Mouse (Mus musculus) kidney, embryonic 16.5 days (tissue): ENCODE data around the gene Olfr1441. TPM values are rescaled to one million over a fixed set of nuclear protein-coding genes. Genes with fewer than 3 reads are reported as not detected.

ENCODE experiments used
- ATAC-seq: fragments of 200-750 bp; cut with Nextera tagmentation; 2 replicates; pipeline ENCODE4 v1.8.0; 2017; ENCODE audit warnings: moderate TSS enrichment; ENCODE audit not compliant: low FRiP score, low TSS enrichment
- H3K27ac ChIP-seq: fragments of 300-500 bp; sonication (generic); 2 replicates; pipeline ENCODE4 v1.5.1; 2014; ENCODE audit warnings: low read length
- H3K27me3 ChIP-seq: fragments of 300-500 bp; sonication (generic); 2 replicates; pipeline ENCODE4 v1.6.1; 2014; ENCODE audit warnings: low read length, control low read depth, mixed read lengths; ENCODE audit not compliant: insufficient read depth
- H3K36me3 ChIP-seq: fragments of 300-500 bp; sonication (generic); 2 replicates; pipeline ENCODE4 v1.6.1; 2014; ENCODE audit warnings: low read length, control low read depth, mixed read lengths; ENCODE audit not compliant: insufficient read depth
- H3K4me1 ChIP-seq: fragments of 300-500 bp; sonication (generic); 2 replicates; pipeline ENCODE4 v1.6.1; 2014; ENCODE audit warnings: low read length, control low read depth, mixed read lengths; ENCODE audit not compliant: insufficient read depth
- H3K4me2 ChIP-seq: fragments of 300-500 bp; sonication (generic); replicated peaks from 2 replicates; pipeline ENCODE4 v1.6.1; 2014; ENCODE audit warnings: low read depth, low read length
- H3K4me3 ChIP-seq: fragments of 300-500 bp; sonication (generic); 2 replicates; pipeline ENCODE4 v1.5.1; 2014; ENCODE audit warnings: mild to moderate bottlenecking, low read length
- H3K9ac ChIP-seq: fragments of 300-500 bp; sonication (generic); replicated peaks from 2 replicates; pipeline ENCODE4 v1.6.1; 2014; ENCODE audit warnings: low read length
- H3K9me3 ChIP-seq: fragments of 300-500 bp; sonication (generic); 2 replicates; pipeline ENCODE4 v1.6.1; 2016; ENCODE audit warnings: low read length, control low read depth
- WGBS: fragments of 180-500 bp; shearing (Covaris S2); extraction: QIAGEN DNeasy Blood & Tissue Kit; methylation state at CpG from one replicate; pipeline ENCODE4 v1.1.7; 2014; 5-methylcytosine and 5-hydroxymethylcytosine counted together
- polyA plus RNA-seq: library from polyadenylated mRNA; unstranded; fragments of >200 nt; fragmentation: Nextera tagmentation; extraction: Ambion mirVana; gene quantifications from 2 replicates; pipeline ENCODE4 v1.2.1, GENCODE M21; 2015

Gene Olfr1441
- polyA plus RNA-seq: not detected in 2 replicates

GRCm38 (mm10) chr19:12417361-12417760, at the start of gene Olfr1441:
Olfr1441 (plus strand) TSS chr19:12417433.
- H3K36me3 ChIP-seq: no peaks in the 10 kb centered on the region

GRCm38 (mm10) chr19:12373004-12373403, 44.2 kb upstream of the Olfr1441 start:
- no peak for ATAC-seq
- Histone ChIP-seq H3K4me3 (no peak overlapping the region), H3K27me3 (no peaks in the 10 kb centered on the region), H3K36me3 (no peaks in the 10 kb centered on the region), H3K27ac (no peak overlapping the region), H3K4me2 (no peak overlapping the region), H3K9ac (no peak overlapping the region), H3K9me3 (no peaks in the 10 kb centered on the region), H3K4me1 (no peaks in the 10 kb centered on the region)
- WGBS: 84% methylated on average over 3 of the region's 3 CpGs

More at GRCm38 (mm10) chr19:12417361-12417760, at the start of gene Olfr1441:
- Histone ChIP-seq H3K4me2 (no peak within 1 kb of the TSS), H3K27ac (no peak within 1 kb of the TSS), H3K4me3 (no peak within 1 kb of the TSS), H3K9me3 (no peaks in the 10 kb centered on the region), H3K27me3 (no peaks in the 10 kb centered on the region), H3K4me1 (no peaks in the 10 kb centered on the region), H3K9ac (no peak within 1 kb of the TSS)
- ATAC-seq: no peak

GRCm38 (mm10) chr19:12374465-12375025, 42.7 kb upstream of the Olfr1441 start:
- no peak overlapping the region for H3K9ac ChIP-seq
- no peaks in the 10 kb centered on the region for H3K27me3 ChIP-seq
- WGBS: 73% methylated on average over 2 of the region's 2 CpGs
- H3K4me3 ChIP-seq: no peak overlapping the region
- no peaks in the 10 kb centered on the region for H3K9me3 ChIP-seq
- H3K36me3 ChIP-seq: no peaks in the 10 kb centered on the region
- H3K4me2 ChIP-seq: no peak overlapping the region
- no peak for ATAC-seq
- no peak overlapping the region for H3K27ac ChIP-seq
- H3K4me1 ChIP-seq: no peaks in the 10 kb centered on the region

- Histone ChIP-seq H3K36me3 (no peaks in the 10 kb centered on the region), H3K27me3 (no peaks in the 10 kb centered on the region), H3K27ac (no peak within 1 kb of the TSS), H3K4me3 (no peak within 1 kb of the TSS), H3K4me1 (no peaks in the 10 kb centered on the region), H3K9ac (no peak within 1 kb of the TSS), H3K9me3 (no peaks in the 10 kb centered on the region), H3K4me2 (no peak within 1 kb of the TSS)
- no peak for ATAC-seq
- 79% methylated on average over 2 of the region's 2 CpGs for WGBS
Observed at GRCm38 (mm10) chr19:12386979-12387378, 30.3 kb upstream of the Olfr1441 start, which contains the start of gene Olfr1440. Olfr1440 (plus strand) TSS chr19:12387279.

- no peaks in the 10 kb centered on the region for H3K27me3 ChIP-seq
- no peak overlapping the region for H3K27ac ChIP-seq
- H3K4me2 ChIP-seq: no peak overlapping the region
- H3K4me3 ChIP-seq: no peak overlapping the region
- H3K4me1 ChIP-seq: no peaks in the 10 kb centered on the region
- no peak overlapping the region for H3K9ac ChIP-seq
- no peaks in the 10 kb centered on the region for H3K9me3 ChIP-seq
- ATAC-seq: no peak
- no peaks in the 10 kb centered on the region for H3K36me3 ChIP-seq
Observed at GRCm38 (mm10) chr19:12413737-12414136, 3.5 kb upstream of the Olfr1441 start.

- Histone ChIP-seq H3K9ac (no peak overlapping the region), H3K4me3 (no peak overlapping the region), H3K4me1 (no peaks in the 10 kb centered on the region), H3K27ac (no peak overlapping the region), H3K27me3 (no peaks in the 10 kb centered on the region), H3K4me2 (no peak overlapping the region), H3K36me3 (no peaks in the 10 kb centered on the region), H3K9me3 (no peaks in the 10 kb centered on the region)
- no peak for ATAC-seq
- WGBS: 88% methylated on average over 3 of the region's 3 CpGs
Observed at GRCm38 (mm10) chr19:12418312-12418711, 1.1 kb downstream of the Olfr1441 start.

GRCm38 (mm10) chr19:12420555-12420954, 3.3 kb downstream of the Olfr1441 start:
- Histone ChIP-seq H3K27me3 (no peaks in the 10 kb centered on the region), H3K36me3 (no peaks in the 10 kb centered on the region), H3K27ac (no peak overlapping the region), H3K4me3 (no peak overlapping the region), H3K4me1 (no peaks in the 10 kb centered on the region), H3K9me3 (no peaks in the 10 kb centered on the region), H3K9ac (no peak overlapping the region), H3K4me2 (no peak overlapping the region)
- WGBS: 75% methylated on average over 6 of the region's 6 CpGs
- ATAC-seq: no peak

- no peak overlapping the region for H3K27ac ChIP-seq
- no peaks in the 10 kb centered on the region for H3K27me3 ChIP-seq
- no peaks in the 10 kb centered on the region for H3K36me3 ChIP-seq
- no peak for ATAC-seq
- 95% methylated on average over 1 of the region's 1 CpGs for WGBS
- no peaks in the 10 kb centered on the region for H3K9me3 ChIP-seq
- no peak overlapping the region for H3K4me2 ChIP-seq
- no peak overlapping the region for H3K9ac ChIP-seq
- H3K4me1 ChIP-seq: no peaks in the 10 kb centered on the region
- no peak overlapping the region for H3K4me3 ChIP-seq
Observed at GRCm38 (mm10) chr19:12421680-12422079, 4.4 kb downstream of the Olfr1441 start.

GRCm38 (mm10) chr19:12427101-12427500, 9.9 kb downstream of the Olfr1441 start:
- no peaks in the 10 kb centered on the region for H3K4me1 ChIP-seq
- no peak overlapping the region for H3K4me2 ChIP-seq
- no peak overlapping the region for H3K27ac ChIP-seq
- no peak for ATAC-seq
- H3K36me3 ChIP-seq: no peaks in the 10 kb centered on the region
- no peak overlapping the region for H3K9ac ChIP-seq
- no peaks in the 10 kb centered on the region for H3K27me3 ChIP-seq
- 84% methylated on average over 5 of the region's 5 CpGs for WGBS
- H3K4me3 ChIP-seq: no peak overlapping the region
- H3K9me3 ChIP-seq: no peaks in the 10 kb centered on the region

- ATAC-seq: no peak
- Histone ChIP-seq H3K4me1 (no peaks in the 10 kb centered on the region), H3K27ac (no peak within 1 kb of the TSS), H3K27me3 (no peaks in the 10 kb centered on the region), H3K36me3 (no peaks in the 10 kb centered on the region), H3K9ac (no peak within 1 kb of the TSS), H3K4me2 (no peak within 1 kb of the TSS), H3K4me3 (no peak within 1 kb of the TSS), H3K9me3 (no peaks in the 10 kb centered on the region)
- 92% methylated on average over 6 of the region's 6 CpGs for WGBS
Observed at GRCm38 (mm10) chr19:12427605-12428004, 10.4 kb downstream of the Olfr1441 start, which contains the start of gene Pfpl. Pfpl (plus strand) TSS chr19:12427905.
